Comparison of ENCODE assay signal across 12 mouse cellular contexts in genomic region chr6:125352811-125353210, GRCm38 (mm10). TPM values are rescaled to one million over a fixed set of nuclear protein-coding genes. Genes with fewer than 3 reads are reported as not detected.
DNase-seq lines count a peak whose midpoint lies in the region; ATAC-seq and TF ChIP-seq lines count a peak whose summit lies in the region.
"Had no signal": no experiment of that assay in that cellular context is flagged by ENCODE, and none has a peak within 500 bp of the region (broad histone marks: within the 10 kb centered on the region; RNA-seq: fewer than 3 reads in every experiment).

No protein-coding gene starts in this region.

- H3K4me2 ChIP-seq in heart, embryonic 15.5 days: peak overlapping the region; percentile 30; the same call in 1 of the 2 replicates
- H3K4me2 ChIP-seq in lung, postnatal 0 days (replicated peaks; ENCODE audit: low read depth, low read length): peak overlapping the region; percentile 79
- H3K4me2 ChIP-seq in liver, embryonic 13.5 days: peak overlapping the region; percentile 43
- H3K4me2 ChIP-seq in hindbrain, embryonic 12.5 days (replicated peaks): no peak overlapping the region
- H3K4me2 ChIP-seq: midbrain, embryonic 12.5 days had no signal

- no peak overlapping the region for H3K9ac ChIP-seq in heart, embryonic 15.5 days
- H3K9ac ChIP-seq in lung, postnatal 0 days (replicated peaks; ENCODE audit: low read depth): no peak overlapping the region
- H3K9ac ChIP-seq in liver, embryonic 13.5 days: no peak overlapping the region
- H3K9ac ChIP-seq in hindbrain, embryonic 12.5 days: no peak overlapping the region
- H3K9ac ChIP-seq: embryonic facial prominence, embryonic 12.5 days; midbrain, embryonic 12.5 days had no signal

- peak overlapping the region; percentile 7; the same call in 1 of the 2 replicates for H3K27ac ChIP-seq in heart, embryonic 15.5 days
- no peak overlapping the region for H3K27ac ChIP-seq in lung, postnatal 0 days (ENCODE audit: low read length)
- H3K27ac ChIP-seq in liver, embryonic 13.5 days: no peak overlapping the region
- H3K27ac ChIP-seq in hindbrain, embryonic 12.5 days: no peak overlapping the region
- H3K27ac ChIP-seq: embryonic facial prominence, embryonic 12.5 days; midbrain, embryonic 12.5 days had no signal

- 60% methylated on average over 4 of the region's 4 CpGs for WGBS in heart, embryonic 15.5 days
- 51% methylated on average over 4 of the region's 4 CpGs for WGBS in lung, postnatal 0 days
- WGBS in liver, embryonic 13.5 days (ENCODE audit: insufficient replicate concordance): 43% methylated on average over 4 of the region's 4 CpGs
- 56% methylated on average over 4 of the region's 4 CpGs for WGBS in hindbrain, embryonic 12.5 days

- no peak overlapping the region for H3K4me3 ChIP-seq in heart, embryonic 15.5 days
- no peak overlapping the region for H3K4me3 ChIP-seq in lung, postnatal 0 days (ENCODE audit: low read depth, low read length)
- no peak overlapping the region for H3K4me3 ChIP-seq in liver, embryonic 13.5 days (replicated peaks)
- H3K4me3 ChIP-seq in hindbrain, embryonic 12.5 days: no peak overlapping the region
- H3K4me3 ChIP-seq: embryonic facial prominence, embryonic 12.5 days; midbrain, embryonic 12.5 days had no signal

- H3K27me3 ChIP-seq in heart, embryonic 15.5 days: no peaks in the 10 kb centered on the region
- H3K27me3 ChIP-seq in lung, postnatal 0 days (replicated peaks; ENCODE audit: insufficient read depth, low read length): no peaks in the 10 kb centered on the region
- no peaks in the 10 kb centered on the region for H3K27me3 ChIP-seq in liver, embryonic 13.5 days
- H3K27me3 ChIP-seq in hindbrain, embryonic 12.5 days: peaks cover 15% of the 10 kb centered on the region
- H3K27me3 ChIP-seq: embryonic facial prominence, embryonic 12.5 days had no signal

- TF ChIP-seq EP300 in lung, postnatal 0 days (IDR thresholded peaks at IDR 0.05): no peak

- no peaks in the 10 kb centered on the region for H3K9me3 ChIP-seq in heart, embryonic 15.5 days (replicated peaks)
- no peaks in the 10 kb centered on the region for H3K9me3 ChIP-seq in lung, postnatal 0 days (ENCODE audit: low read length)
- H3K9me3 ChIP-seq in liver, embryonic 13.5 days (replicated peaks): no peaks in the 10 kb centered on the region
- H3K9me3 ChIP-seq in hindbrain, embryonic 12.5 days (replicated peaks): no peaks in the 10 kb centered on the region
- H3K9me3 ChIP-seq: embryonic facial prominence, embryonic 12.5 days; midbrain, embryonic 12.5 days had no signal

- intact Hi-C loops in left cerebral cortex, postnatal 25 days (cut with DNase I): no loop called here

- H3K36me3 ChIP-seq in heart, embryonic 15.5 days: peaks cover 8% of the 10 kb centered on the region; the same call in 1 of the 2 replicates
- H3K36me3 ChIP-seq in lung, postnatal 0 days (ENCODE audit: insufficient read depth, low read length): peaks cover 9% of the 10 kb centered on the region; the same call in 1 of the 2 replicates
- H3K36me3 ChIP-seq in liver, embryonic 13.5 days: peaks cover 9% of the 10 kb centered on the region
- 0 out of 2 replicates have a peak, but pooled peaks cover 4% of the 10 kb centered on the region for H3K36me3 ChIP-seq in hindbrain, embryonic 12.5 days

- no peak for TF ChIP-seq CTCF in lung, postnatal 0 days (IDR thresholded peaks at IDR 0.05)

- ATAC-seq in heart, embryonic 15.5 days (replicated peaks; ENCODE audit: insufficient number of reproducible peaks, insufficient read depth, low FRiP score, low read depth): no peak
- ATAC-seq in lung, postnatal 0 days: no peak
- ATAC-seq in liver, embryonic 13.5 days (ENCODE audit: low read depth): no peak
- no peak for ATAC-seq in hindbrain, embryonic 12.5 days (ENCODE audit: low FRiP score)
- ATAC-seq: hindbrain, embryonic 16.5 days had no signal

- H3K4me1 ChIP-seq in heart, embryonic 15.5 days (replicated peaks): peaks cover 72% of the 10 kb centered on the region
- H3K4me1 ChIP-seq in lung, postnatal 0 days (ENCODE audit: insufficient read depth, low read depth, low read length): peaks cover 53% of the 10 kb centered on the region
- H3K4me1 ChIP-seq in liver, embryonic 13.5 days (replicated peaks): peaks cover 75% of the 10 kb centered on the region
- H3K4me1 ChIP-seq in hindbrain, embryonic 12.5 days: peaks cover 62% of the 10 kb centered on the region

- no peak for DNase-seq in heart, adult 9 months (ENCODE audit: low spot score in 2 of 2)
- DNase-seq in lung, postnatal 0 days (ENCODE audit: low spot score): no peak
- no peak for DNase-seq in lung, postnatal 10 days
- DNase-seq in liver, embryonic 13.5 days: no peak
- peak; percentile 62 for DNase-seq in thymus, postnatal 4 days
- DNase-seq in left cerebral cortex, postnatal 25 days (ENCODE audit: low spot score in 2 of 2): no peak
- DNase-seq: layer of hippocampus, postnatal 36 days had no signal

RNA-seq across cellular contexts. Expression of gene Tnfrsf1a, which starts 3.6 kb away (rescaled TPM):
- 42.8 and 56.4 TPM in 2 replicates for polyA plus RNA-seq in heart, embryonic 15.5 days (2015; fragmentation: Nextera tagmentation; extraction: Ambion mirVana)
- polyA plus RNA-seq in lung, postnatal 0 days (2015; fragmentation: Nextera tagmentation; extraction: Ambion mirVana): 107 and 108 TPM in 2 replicates
- polyA plus RNA-seq in liver, embryonic 13.5 days (2015; fragmentation: Nextera tagmentation; extraction: Ambion mirVana): 19.6 and 23.4 TPM in 2 replicates
- 29.9 and 32.6 TPM in 2 replicates for polyA plus RNA-seq in hindbrain, embryonic 12.5 days (2016; fragmentation: Nextera tagmentation; extraction: Ambion mirVana)
- 10 to 100 TPM; 11.5 to 12.7 TPM for total RNA-seq in left cerebral cortex, postnatal 25 days (2021)

RNA-seq across cellular contexts. Expression of gene Plekhg6, which starts 27.8 kb away (rescaled TPM):
- polyA plus RNA-seq in heart, embryonic 15.5 days (2015; fragmentation: Nextera tagmentation; extraction: Ambion mirVana): 0.05 and 0.37 TPM in 2 replicates
- 0.50 and 0.82 TPM in 2 replicates for polyA plus RNA-seq in lung, postnatal 0 days (2015; fragmentation: Nextera tagmentation; extraction: Ambion mirVana)
- polyA plus RNA-seq in liver, embryonic 13.5 days (2015; fragmentation: Nextera tagmentation; extraction: Ambion mirVana): 0.31 and 0.56 TPM in 2 replicates
- 0.18 and 0.22 TPM in 2 replicates for polyA plus RNA-seq in hindbrain, embryonic 12.5 days (2016; fragmentation: Nextera tagmentation; extraction: Ambion mirVana)
- under 1 TPM; 0.25 to 0.39 TPM for total RNA-seq in left cerebral cortex, postnatal 25 days (2021)

RNA-seq across cellular contexts. Expression of gene Scnn1a, which starts 32.4 kb away (rescaled TPM):
- polyA plus RNA-seq in heart, embryonic 15.5 days (2015; fragmentation: Nextera tagmentation; extraction: Ambion mirVana): 0.81 and 2.8 TPM in 2 replicates
- 106 and 123 TPM in 2 replicates for polyA plus RNA-seq in lung, postnatal 0 days (2015; fragmentation: Nextera tagmentation; extraction: Ambion mirVana)
- 0.31 and 0.37 TPM in 2 replicates for polyA plus RNA-seq in liver, embryonic 13.5 days (2015; fragmentation: Nextera tagmentation; extraction: Ambion mirVana)
- 0.48 and 0.49 TPM in 2 replicates for polyA plus RNA-seq in hindbrain, embryonic 12.5 days (2016; fragmentation: Nextera tagmentation; extraction: Ambion mirVana)
- 1 to 10 TPM; 2.4 to 2.6 TPM for total RNA-seq in left cerebral cortex, postnatal 25 days (2021)

RNA-seq across cellular contexts. Expression of gene Ltbr, which starts 39.1 kb away (rescaled TPM):
- 37.8 and 48.4 TPM in 2 replicates for polyA plus RNA-seq in heart, embryonic 15.5 days (2015; fragmentation: Nextera tagmentation; extraction: Ambion mirVana)
- 96.7 and 100 TPM in 2 replicates for polyA plus RNA-seq in lung, postnatal 0 days (2015; fragmentation: Nextera tagmentation; extraction: Ambion mirVana)
- 18.3 and 18.4 TPM in 2 replicates for polyA plus RNA-seq in liver, embryonic 13.5 days (2015; fragmentation: Nextera tagmentation; extraction: Ambion mirVana)
- polyA plus RNA-seq in hindbrain, embryonic 12.5 days (2016; fragmentation: Nextera tagmentation; extraction: Ambion mirVana): 19.6 and 20.6 TPM in 2 replicates
- total RNA-seq in left cerebral cortex, postnatal 25 days (2021): 1 to 10 TPM; 8.1 to 9.9 TPM

Comparison
In these comparisons a context has a peak if more than half of its experiments do, and no peak if none do; other contexts are left out.
1. RNA of gene Scnn1a, which starts 32.4 kb away (polyA plus RNA-seq): 106 to 123 TPM in lung, postnatal 0 days; 0.81 to 2.8 TPM in heart, embryonic 15.5 days, 0.48 to 0.49 TPM in hindbrain, embryonic 12.5 days and 0.31 to 0.37 TPM in liver, embryonic 13.5 days; every median in the first group is over 10 times any median in the second.